Mouse (Mus musculus) B cell, adult 2 months (primary cell): ENCODE measurements at regions not wholly inside any gene's neighbourhood (a gene's known extent, or its start where the extent isn't known, plus 50 kb on each side); places are given as distances from the start of the nearest gene placed in this dataset.

ENCODE experiments used
- DNase-seq, 2 experiments: peaks; one replicate each; pipeline ENCODE4 v3.0.0; 2022

- DNase-seq: no peak
Observed at GRCm38 (mm10) chr16:90610097-90610808, 117.0 kb downstream of the Mis18a start.

- no peak for DNase-seq
Observed at GRCm38 (mm10) chr16:90599329-90599870, 127.8 kb downstream of the Mis18a start.

- no peak for DNase-seq
Observed at GRCm38 (mm10) chr16:90598727-90599126, 128.5 kb downstream of the Mis18a start.

GRCm38 (mm10) chr16:90592721-90593481 is 134.3 kb downstream of the Mis18a start:
- DNase-seq: no peak

- DNase-seq: no peak
Observed at GRCm38 (mm10) chr16:90585171-90585570, 142.0 kb downstream of the Mis18a start.

- no peak for DNase-seq
Observed at GRCm38 (mm10) chr16:90580411-90580810, 146.8 kb downstream of the Mis18a start.

- no peak for DNase-seq
Observed at GRCm38 (mm10) chr16:90571107-90571506, 156.1 kb downstream of the Mis18a start.

GRCm38 (mm10) chr16:90569826-90570225 is 157.4 kb downstream of the Mis18a start:
- DNase-seq: no peak

GRCm38 (mm10) chr16:90565182-90565581 is 162.0 kb downstream of the Mis18a start:
- no peak for DNase-seq

GRCm38 (mm10) chr16:90553120-90553519 is 167.3 kb downstream of the Hunk start:
- no peak for DNase-seq

- no peak for DNase-seq
Observed at GRCm38 (mm10) chr16:90551041-90551440, 165.2 kb downstream of the Hunk start.

- no peak for DNase-seq
Observed at GRCm38 (mm10) chr16:90550058-90550795, 164.4 kb downstream of the Hunk start.
